Mouse (Mus musculus) hindbrain, postnatal 0 days (tissue): ENCODE results near the gene Gm49378. TPM values are rescaled to one million over a fixed set of nuclear protein-coding genes. Genes with fewer than 3 reads are reported as not detected.

Experiments used
- ATAC-seq: fragments of 200-750 bp; cut with Nextera tagmentation; 2 replicates; pipeline ENCODE4 v1.8.0; 2017; ENCODE audit warnings: mild to moderate bottlenecking, moderate TSS enrichment, moderate library complexity
- DNase-seq: peaks from one replicate; pipeline ENCODE4 v3.0.0-alpha.2; 2015; ENCODE audit warnings: low spot score
- H3K27ac ChIP-seq: fragments of 300-500 bp; sonication (generic); 2 replicates; pipeline ENCODE4 v1.5.1; 2014; ENCODE audit warnings: mild to moderate bottlenecking
- H3K27me3 ChIP-seq: fragments of 300-500 bp; sonication (generic); 2 replicates; pipeline ENCODE4 v1.6.1; 2014; ENCODE audit warnings: low read length, mixed read lengths; ENCODE audit not compliant: insufficient read depth
- H3K36me3 ChIP-seq: fragments of 300-500 bp; sonication (generic); 2 replicates; pipeline ENCODE4 v1.6.1; 2014; ENCODE audit warnings: low read length, mixed read lengths; ENCODE audit not compliant: insufficient read depth
- H3K4me1 ChIP-seq: fragments of 300-500 bp; sonication (generic); 2 replicates; pipeline ENCODE4 v1.6.1; 2014; ENCODE audit warnings: antibody characterized with exemption, low read length, mixed read lengths; ENCODE audit not compliant: insufficient read depth
- H3K4me2 ChIP-seq: fragments of 300-500 bp; sonication (generic); 2 replicates; pipeline ENCODE4 v1.6.1; 2014; ENCODE audit warnings: low read depth, mild to moderate bottlenecking, low read length, moderate library complexity, mixed read lengths
- H3K4me3 ChIP-seq: fragments of 300-500 bp; sonication (generic); 2 replicates; pipeline ENCODE4 v1.5.1; 2014; ENCODE audit warnings: low read length
- H3K9ac ChIP-seq: fragments of 300-500 bp; sonication (generic); replicated peaks from 2 replicates; pipeline ENCODE4 v1.6.1; 2014; ENCODE audit warnings: mild to moderate bottlenecking, low read length, moderate library complexity, mixed read lengths
- H3K9me3 ChIP-seq: fragments of 300-500 bp; sonication (generic); 2 replicates; pipeline ENCODE4 v1.6.1; 2016; ENCODE audit warnings: low read length, mixed read lengths
- CTCF ChIP-seq: IDR thresholded peaks from 2 replicates; pipeline ENCODE4 v1.5.1; 2016; ENCODE audit warnings: antibody characterized with exemption, control low read depth, low read depth
- WGBS: fragments of 180-500 bp; shearing (Covaris S2); extraction: QIAGEN DNeasy Blood & Tissue Kit; methylation state at CpG from one replicate; pipeline ENCODE4 v1.1.7; 2014; 5-methylcytosine and 5-hydroxymethylcytosine counted together
- polyA plus RNA-seq: library from polyadenylated mRNA; unstranded; fragments of >200 nt; fragmentation: Nextera tagmentation; extraction: Ambion mirVana; gene quantifications from 2 replicates; pipeline ENCODE4 v1.2.1, GENCODE M21; 2015
- total RNA-seq: library from RNA; depleted of rRNA; stranded (reverse); fragments of >200 nt; gene quantifications from 2 replicates; pipeline ENCODE4 v1.2.3, GENCODE M21; 2014

The Gm49378 gene
- total and polyA plus RNA-seq, 2 experiments from 2014 or later = 1.0 to 7.9 TPM

DNA sequence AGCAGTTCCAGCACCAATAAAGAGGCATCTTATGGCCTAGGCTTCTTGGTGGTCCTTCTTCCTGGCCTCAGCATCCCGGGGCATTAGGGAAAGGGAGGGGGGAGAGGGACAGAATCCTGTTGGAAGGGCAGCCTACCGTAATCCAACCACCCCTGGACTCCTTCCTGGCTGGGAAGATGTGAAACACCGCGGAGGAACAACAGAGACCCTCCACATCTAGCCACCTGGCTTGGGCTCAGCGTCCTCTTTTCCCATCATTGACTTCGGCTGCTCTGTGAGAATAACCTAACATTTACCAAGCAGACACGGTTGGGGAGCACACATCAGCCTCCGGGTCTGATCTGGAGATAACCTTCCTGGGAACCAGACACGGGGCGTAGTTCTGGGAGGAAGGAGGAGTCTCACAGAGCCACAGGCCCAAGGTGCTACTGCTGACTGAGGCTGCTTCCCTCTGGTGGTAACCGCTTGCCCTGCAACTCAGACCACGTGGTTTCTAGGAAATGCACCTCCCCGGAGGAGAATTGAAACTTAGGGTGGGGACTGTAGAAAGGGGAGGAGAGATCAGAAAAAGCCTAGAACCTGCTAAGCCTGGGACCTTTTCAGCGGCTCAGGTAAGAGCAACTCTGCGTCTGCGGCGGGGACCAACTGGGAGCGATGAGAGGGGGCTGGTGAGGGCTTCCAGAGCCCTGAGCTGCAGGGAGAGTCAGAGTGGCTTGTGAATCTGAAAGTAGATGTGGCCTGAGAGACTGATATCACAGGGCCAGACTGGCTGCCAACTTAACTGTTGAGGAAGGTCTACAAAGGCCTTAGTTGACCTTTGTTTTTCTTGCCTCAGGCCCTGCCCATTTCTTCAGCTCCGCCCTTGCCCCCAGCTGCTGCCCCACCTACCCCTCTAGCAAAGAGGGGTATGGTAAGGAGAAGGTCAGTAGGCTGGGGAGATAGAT is 33.8 kb downstream of the Gm49378 start:
- TF ChIP-seq CTCF = peak; percentile 94
- peak overlapping the region; percentile 29 for H3K4me3 ChIP-seq
- peaks cover 61% of the 10 kb centered on the region for H3K36me3 ChIP-seq
- 23% methylated on average over 19 of the region's 19 CpGs for WGBS
- H3K27ac ChIP-seq = peak overlapping the region; percentile 62
- ATAC-seq (peak; percentile 93), DNase-seq (peak; percentile 93)
- no peaks in the 10 kb centered on the region for H3K4me1 ChIP-seq
- H3K27me3 ChIP-seq = no peaks in the 10 kb centered on the region
- peak overlapping the region; percentile 50 for H3K4me2 ChIP-seq
- H3K9ac ChIP-seq = peak overlapping the region; percentile 33; the same call in 1 of the 2 replicates
- H3K9me3 ChIP-seq = no peaks in the 10 kb centered on the region

- peak within 1 kb of the TSS; percentile 33; the same call in 1 of the 2 replicates for H3K9ac ChIP-seq
Observed at GRCm38 (mm10) chr14:55603271-55603632, 34.4 kb downstream of the Gm49378 start, which contains the start of gene Irf9. Gene Irf9 (plus strand): TSS chr14:55603571.

DNA sequence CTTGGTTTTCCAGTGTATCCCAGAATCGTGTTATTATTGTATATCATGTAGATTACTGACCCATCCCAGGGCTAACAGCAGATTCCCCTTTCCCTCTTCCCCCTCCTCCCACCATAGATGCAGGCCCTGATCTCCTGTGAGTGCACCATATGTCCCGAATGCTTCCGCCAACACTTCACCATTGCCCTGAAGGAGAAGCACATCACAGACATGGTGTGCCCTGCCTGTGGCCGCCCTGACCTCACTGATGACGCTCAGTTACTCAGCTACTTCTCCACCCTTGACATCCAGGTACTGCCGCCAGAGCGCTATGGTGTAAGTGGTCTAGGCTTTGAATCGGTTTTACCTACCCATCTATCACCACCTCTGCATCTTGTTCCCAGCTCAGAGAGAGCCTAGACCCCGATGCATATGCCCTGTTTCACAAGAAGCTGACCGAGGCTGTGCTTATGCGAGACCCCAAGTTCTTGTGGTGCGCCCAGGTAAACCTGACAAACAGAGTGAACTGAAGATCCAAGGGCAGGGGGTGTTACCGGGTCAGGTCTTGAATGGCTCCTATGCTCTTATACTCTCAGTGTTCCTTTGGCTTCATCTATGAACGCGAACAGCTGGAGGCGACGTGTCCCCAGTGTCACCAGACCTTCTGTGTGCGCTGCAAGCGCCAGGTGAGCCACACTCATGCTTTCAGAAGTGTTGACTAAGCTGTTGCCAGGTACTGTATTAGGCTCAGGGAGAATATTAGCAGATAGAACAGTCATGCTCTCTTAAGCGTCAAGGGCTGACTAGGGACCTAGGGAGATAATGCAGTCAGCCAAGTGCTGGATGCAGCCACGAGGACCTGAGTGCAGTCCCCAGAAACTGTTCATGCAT is 38.9 kb downstream of the Gm49378 start:
- Histone ChIP-seq H3K9ac (no peak overlapping the region), H3K4me2 (no peak overlapping the region), H3K4me1 (no peaks in the 10 kb centered on the region), H3K9me3 (no peaks in the 10 kb centered on the region), H3K4me3 (no peak overlapping the region), H3K36me3 (peaks cover 75% of the 10 kb centered on the region), H3K27me3 (no peaks in the 10 kb centered on the region), H3K27ac (no peak overlapping the region)
- no peak for DNase-seq
- WGBS = 94% methylated on average over 21 of the region's 21 CpGs
- no peak for ATAC-seq
- no peak for TF ChIP-seq CTCF

More at GRCm38 (mm10) chr14:55603271-55603632, 34.4 kb downstream of the Gm49378 start, which contains the start of gene Irf9:
- Histone ChIP-seq H3K4me2 (peak within 1 kb of the TSS; percentile 50), H3K9me3 (no peaks in the 10 kb centered on the region), H3K27me3 (no peaks in the 10 kb centered on the region), H3K4me1 (no peaks in the 10 kb centered on the region), H3K4me3 (peak within 1 kb of the TSS; percentile 29), H3K36me3 (peaks cover 61% of the 10 kb centered on the region), H3K27ac (peak within 1 kb of the TSS; percentile 62)
- ATAC-seq = no peak
- no peak for DNase-seq
- 88% methylated on average over 7 of the region's 7 CpGs for WGBS
- no peak for TF ChIP-seq CTCF

DNA sequence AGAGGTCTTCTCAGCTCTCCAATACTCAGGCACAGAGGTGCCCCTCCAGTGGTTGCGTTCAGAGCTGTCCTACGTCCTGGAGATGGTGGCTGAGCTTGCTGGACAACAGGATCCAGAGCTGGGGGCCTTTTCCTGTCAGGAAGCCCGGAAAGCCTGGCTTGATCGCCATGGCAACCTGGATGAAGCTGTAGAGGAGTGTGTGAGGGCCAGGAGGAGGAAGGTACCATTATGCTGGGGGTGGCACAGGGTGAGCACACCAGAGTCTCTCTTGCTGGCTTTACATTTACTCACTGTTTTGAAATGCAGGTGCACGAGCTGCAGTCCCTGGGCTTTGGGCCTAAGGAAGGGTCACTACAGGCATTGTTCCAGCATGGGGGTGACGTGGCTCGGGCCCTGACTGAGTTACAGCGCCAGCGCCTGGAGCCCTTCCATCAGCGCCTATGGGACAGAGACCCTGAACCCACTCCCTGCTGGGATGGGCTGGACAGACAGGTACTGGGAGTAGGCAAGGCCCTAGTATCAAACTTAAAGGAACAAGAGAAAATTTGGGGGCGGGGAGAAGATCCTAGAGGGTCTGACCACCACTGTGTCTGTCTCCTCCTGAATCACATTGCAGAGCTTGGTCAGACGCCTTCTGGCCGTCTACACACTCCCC is 41.5 kb downstream of the Gm49378 start:
- Histone ChIP-seq H3K36me3 (peaks cover 57% of the 10 kb centered on the region), H3K4me2 (no peak overlapping the region), H3K27me3 (no peaks in the 10 kb centered on the region), H3K27ac (no peak overlapping the region), H3K4me1 (peaks cover 16% of the 10 kb centered on the region), H3K4me3 (no peak overlapping the region), H3K9me3 (no peaks in the 10 kb centered on the region), H3K9ac (no peak overlapping the region)
- no peak for TF ChIP-seq CTCF
- WGBS = 63% methylated on average over 13 of the region's 13 CpGs
- ATAC-seq (no peak), DNase-seq (peak; percentile 48)

DNA sequence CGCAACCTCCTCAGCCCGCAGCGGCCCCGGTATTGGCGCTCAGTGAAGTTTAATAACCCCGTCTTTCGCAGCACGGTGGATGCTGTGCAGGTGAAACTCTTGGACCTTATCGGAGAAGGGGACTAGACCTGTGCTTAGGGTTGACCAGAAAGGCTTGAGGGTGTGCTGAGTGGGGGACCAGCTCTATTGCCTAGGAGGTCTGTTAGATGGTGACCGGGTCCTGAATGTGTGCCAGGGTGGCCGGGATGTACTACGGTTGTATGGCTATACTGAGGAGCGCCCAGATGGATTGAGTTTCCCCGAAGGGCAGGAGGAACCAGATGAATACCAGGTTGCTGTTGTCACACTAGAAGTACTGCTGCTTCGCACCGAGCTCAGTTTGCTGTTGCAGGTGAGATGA is 45.5 kb downstream of the Gm49378 start:
- peak overlapping the region; percentile 90 for H3K4me2 ChIP-seq
- H3K27ac ChIP-seq = peak overlapping the region; percentile 96
- H3K9ac ChIP-seq = peak overlapping the region; percentile 72
- no peaks in the 10 kb centered on the region for H3K9me3 ChIP-seq
- no peak for TF ChIP-seq CTCF
- peaks cover 20% of the 10 kb centered on the region for H3K4me1 ChIP-seq
- no peaks in the 10 kb centered on the region for H3K27me3 ChIP-seq
- H3K4me3 ChIP-seq = peak overlapping the region; percentile 79
- peaks cover 30% of the 10 kb centered on the region for H3K36me3 ChIP-seq
- DNase-seq = no peak
- WGBS = 7% methylated on average over 16 of the region's 16 CpGs
- ATAC-seq = no peak

DNA sequence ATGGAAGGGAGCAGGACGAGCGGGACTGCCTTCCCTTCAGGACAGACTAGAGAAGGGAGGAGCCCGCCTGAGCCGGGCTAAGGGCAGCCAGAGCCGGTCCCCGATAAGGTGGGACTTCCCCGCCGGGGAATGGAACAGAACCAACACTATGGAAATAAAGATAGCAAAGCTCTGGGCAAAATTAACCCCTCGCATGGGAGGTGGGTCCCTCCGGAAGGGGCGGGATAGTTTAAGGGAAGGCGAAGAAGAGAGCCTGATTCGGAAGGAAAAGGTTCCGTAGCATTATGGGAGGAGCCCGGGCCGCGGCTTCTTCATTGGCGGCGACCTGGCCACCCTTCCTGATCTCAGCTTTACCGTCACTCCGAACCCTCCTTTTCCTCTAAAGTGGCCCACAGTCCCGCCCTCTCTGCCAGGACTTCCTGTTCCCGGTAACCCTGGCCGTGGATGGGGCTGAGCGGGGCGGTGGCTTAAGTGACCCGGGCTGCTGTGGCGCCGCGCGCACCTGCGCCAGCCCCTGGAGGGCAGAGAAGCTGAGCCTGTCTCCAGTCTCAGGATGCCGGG is 46.3 kb downstream of the Gm49378 start, which contains the start of gene Rnf31:
Gene Rnf31 (plus strand): TSS at position 378 of the 561 bp plus-strand sequence.
- H3K4me3 ChIP-seq = peak within 1 kb of the TSS; percentile 79
- peak within 1 kb of the TSS; percentile 96 for H3K27ac ChIP-seq
- H3K9ac ChIP-seq = peak within 1 kb of the TSS; percentile 72
- peaks cover 20% of the 10 kb centered on the region for H3K4me1 ChIP-seq
- ATAC-seq (peak; percentile 89), DNase-seq (peak; percentile 94)
- peak within 1 kb of the TSS; percentile 90 for H3K4me2 ChIP-seq
- no peaks in the 10 kb centered on the region for H3K27me3 ChIP-seq
- peaks cover 23% of the 10 kb centered on the region for H3K36me3 ChIP-seq
- 0% methylated on average over 33 of the region's 33 CpGs for WGBS
- H3K9me3 ChIP-seq = no peaks in the 10 kb centered on the region
- TF ChIP-seq CTCF = 0 out of 2 replicates have a peak, but pooled peaks have one; percentile 1
